Mouse (Mus musculus): ENCODE results near the gene Vps54.

DNA sequence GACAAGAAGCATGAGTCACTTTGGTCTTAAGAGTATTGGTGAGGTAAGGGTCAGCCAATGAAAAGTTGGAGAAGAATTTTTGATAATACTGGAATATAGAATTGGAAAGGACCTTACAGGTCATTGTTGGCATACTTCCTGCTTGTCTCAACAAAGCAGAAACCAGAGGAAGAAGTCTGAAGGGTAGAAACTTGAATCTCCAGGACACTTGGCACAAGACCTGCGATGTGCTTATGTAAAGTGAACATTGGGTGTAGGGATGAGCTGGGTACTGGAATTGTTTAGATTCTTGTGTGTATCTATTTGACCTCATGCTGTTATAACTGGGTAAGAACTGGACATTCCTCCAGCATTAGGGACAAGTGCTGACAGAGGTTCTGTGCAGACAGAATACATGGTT is 2.3 kb downstream of the Vps54 start:
- TF ChIP-seq CTCF (IDR thresholded peaks at IDR 0.05; ENCODE audit: low read depth): no peak
- TF ChIP-seq EP300 (IDR thresholded peaks at IDR 0.05; ENCODE audit: low read depth): no peak

Measured in liver, postnatal 0 days (tissue).